Mouse (Mus musculus) layer of hippocampus, postnatal 36 days (tissue): Measurements from ENCODE around the gene 9130023H24Rik. TPM values are rescaled to one million over a fixed set of nuclear protein-coding genes. Genes with fewer than 3 reads are reported as not detected.
A peak's percentile ranks its signal among the peaks of the same experiment; 100 is the strongest.

ENCODE experiments used
- DNase-seq, 2 experiments: peaks; one replicate each; pipeline ENCODE4 v3.0.0; 2022
- total RNA-seq, 2 experiments: library from RNA; stranded (reverse); gene quantifications; 2 replicates each; pipeline ENCODE4 v1.2.3; 2021

The 9130023H24Rik gene
- total RNA-seq, 2 experiments from 2014 or later, result 3.3 to 3.6 TPM

GRCm38 (mm10) chr7:128246496-128247391 is 8.9 kb upstream of the 9130023H24Rik start, which contains the start of gene Tgfb1i1:
Gene Tgfb1i1, plus strand, starts transcription at chr7:128246812.
- peak in 1 of 2 experiments; percentile 32 for DNase-seq

- no peak for DNase-seq
Observed at GRCm38 (mm10) chr7:128245547-128245946, 7.7 kb upstream of the 9130023H24Rik start.

- no peak for DNase-seq
Observed at GRCm38 (mm10) chr7:128244410-128245025, 6.7 kb upstream of the 9130023H24Rik start.

GRCm38 (mm10) chr7:128243921-128244320 is 6.1 kb upstream of the 9130023H24Rik start:
- no peak for DNase-seq

GRCm38 (mm10) chr7:128242331-128242730 is 4.5 kb upstream of the 9130023H24Rik start:
- no peak for DNase-seq

- DNase-seq, result no peak
Observed at GRCm38 (mm10) chr7:128240131-128240784, 2.4 kb upstream of the 9130023H24Rik start.

- DNase-seq, result no peak
Observed at GRCm38 (mm10) chr7:128238991-128239390, 1.2 kb upstream of the 9130023H24Rik start.

GRCm38 (mm10) chr7:128237593-128237926 is 271 bp downstream of the 9130023H24Rik start:
- DNase-seq, result no peak

- peak; percentile 81 to 82 for DNase-seq
Observed at GRCm38 (mm10) chr7:128236856-128237592, 807 bp downstream of the 9130023H24Rik start, which contains the start of gene Armc5. Gene Armc5, plus strand, starts transcription at chr7:128237342.

GRCm38 (mm10) chr7:128236426-128236825 is 1.4 kb downstream of the 9130023H24Rik start:
- no peak for DNase-seq

- DNase-seq, result no peak
Observed at GRCm38 (mm10) chr7:128235481-128235880, 2.4 kb downstream of the 9130023H24Rik start.

GRCm38 (mm10) chr7:128234796-128235195 is 3.0 kb downstream of the 9130023H24Rik start:
- no peak for DNase-seq

- no peak for DNase-seq
Observed at GRCm38 (mm10) chr7:128231741-128232140, 6.1 kb downstream of the 9130023H24Rik start.

GRCm38 (mm10) chr7:128220936-128221335 is 16.9 kb downstream of the 9130023H24Rik start:
- DNase-seq, result no peak

- no peak for DNase-seq
Observed at GRCm38 (mm10) chr7:128219952-128220351, 17.9 kb downstream of the 9130023H24Rik start.

- DNase-seq, result no peak
Observed at GRCm38 (mm10) chr7:128209826-128210225, 28.0 kb downstream of the 9130023H24Rik start.

- peak; percentile 23 to 41 for DNase-seq
Observed at GRCm38 (mm10) chr7:128208187-128208586, 29.6 kb downstream of the 9130023H24Rik start.

GRCm38 (mm10) chr7:128206152-128206551 is 31.7 kb downstream of the 9130023H24Rik start, which contains the start of gene Cox6a2:
Gene Cox6a2, minus strand, starts transcription at chr7:128206387.
- DNase-seq, result no peak

- DNase-seq, result no peak
Observed at GRCm38 (mm10) chr7:128205695-128206094, 32.1 kb downstream of the 9130023H24Rik start.

- DNase-seq, result no peak
Observed at GRCm38 (mm10) chr7:128204179-128204578, 33.7 kb downstream of the 9130023H24Rik start.

GRCm38 (mm10) chr7:128203071-128203470 is 34.8 kb downstream of the 9130023H24Rik start:
- no peak for DNase-seq

GRCm38 (mm10) chr7:128201607-128202006 is 36.2 kb downstream of the 9130023H24Rik start:
- DNase-seq, result no peak
